ENCODE assay signal across 23 mouse cellular contexts in the genomic region with DNA sequence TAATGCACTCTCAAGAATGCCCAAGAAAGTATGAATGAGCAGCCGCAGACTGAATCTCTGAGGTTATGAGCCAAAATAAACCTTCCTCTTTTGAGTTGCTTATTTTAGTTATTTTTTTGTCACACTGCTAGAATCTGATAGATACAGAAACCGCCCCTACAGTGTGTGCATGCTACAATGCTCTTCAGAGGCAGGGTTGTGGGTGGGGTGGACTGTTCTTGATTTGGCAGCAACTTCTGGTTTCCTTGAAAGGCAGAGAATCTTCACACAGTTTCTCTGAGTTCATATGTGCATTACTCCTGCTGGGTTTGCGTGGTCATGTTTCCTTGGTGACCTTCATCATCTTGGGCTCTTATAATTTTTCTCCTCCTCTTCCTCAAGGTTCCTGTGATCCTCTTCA. TPM values are rescaled to one million over a fixed set of nuclear protein-coding genes. Genes with fewer than 3 reads are reported as not detected.
DNase-seq lines count a peak whose midpoint lies in the region; ATAC-seq lines count a peak whose summit lies in the region.
"Had no signal": no experiment of that assay in that cellular context is flagged by ENCODE, and none has a peak within 500 bp of the region (broad histone marks: within the 10 kb centered on the region; RNA-seq: fewer than 3 reads in every experiment).

No protein-coding gene starts in this region.

- no peaks in the 10 kb centered on the region for H3K27me3 ChIP-seq in forebrain, embryonic 12.5 days
- H3K27me3 ChIP-seq: heart, embryonic 15.5 days; limb, embryonic 13.5 days; liver, embryonic 15.5 days; midbrain, embryonic 12.5 days had no signal

- no peak overlapping the region for H3K27ac ChIP-seq in forebrain, embryonic 12.5 days
- H3K27ac ChIP-seq: heart, embryonic 15.5 days; hindbrain, embryonic 14.5 days; limb, embryonic 13.5 days; liver, embryonic 15.5 days; midbrain, embryonic 12.5 days had no signal

- H3K9ac ChIP-seq in forebrain, embryonic 12.5 days: no peak overlapping the region
- H3K9ac ChIP-seq: heart, embryonic 15.5 days; hindbrain, embryonic 14.5 days; limb, embryonic 13.5 days; liver, embryonic 15.5 days; midbrain, embryonic 12.5 days had no signal

- intact Hi-C loops in heart, postnatal 25 days (cut with DNase I): no loop called here

- H3K4me1 ChIP-seq in forebrain, embryonic 12.5 days: no peaks in the 10 kb centered on the region
- H3K4me1 ChIP-seq: heart, embryonic 15.5 days; limb, embryonic 13.5 days; liver, embryonic 15.5 days; midbrain, embryonic 12.5 days had no signal

- peak; percentile 73 for DNase-seq in heart, adult 11 months
- DNase-seq in heart, postnatal 4 days: no peak
- peak; percentile 71 to 73 for DNase-seq in spleen, postnatal 36 days (ENCODE audit: low spot score in 2 of 2)
- no peak for DNase-seq in spleen, postnatal 4 days (ENCODE audit: low spot score in 2 of 2)
- peak; percentile 55 for DNase-seq in telencephalon, adult 2 months (ENCODE audit: low read depth, low spot score)
- no peak for DNase-seq in heart, postnatal 25 days (ENCODE audit: low spot score)
- DNase-seq: adrenal gland, postnatal 10 days; cerebellum, adult 9-11 months; embryo, embryonic 11 days; gastrocnemius, postnatal 36 days; kidney, adult 11 months; kidney, postnatal 25 days; layer of hippocampus, adult 9-11 months; lung, postnatal 14 days; thymus, adult 18-20 months had no signal

- 91% methylated on average over 3 of the region's 3 CpGs for WGBS in forebrain, embryonic 12.5 days

- H3K4me2 ChIP-seq in forebrain, embryonic 12.5 days: no peak overlapping the region
- H3K4me2 ChIP-seq: heart, embryonic 15.5 days; hindbrain, embryonic 14.5 days; limb, embryonic 13.5 days; liver, embryonic 15.5 days; midbrain, embryonic 12.5 days had no signal

- H3K4me3 ChIP-seq in forebrain, embryonic 12.5 days (replicated peaks): no peak overlapping the region
- H3K4me3 ChIP-seq: heart, embryonic 15.5 days; limb, embryonic 13.5 days; liver, embryonic 15.5 days; midbrain, embryonic 12.5 days had no signal

- ATAC-seq in megakaryocyte progenitor cell, adult 5-6 weeks (replicated peaks; ENCODE audit: poor library complexity): peak; percentile 48
- no peak for ATAC-seq in forebrain, embryonic 12.5 days (ENCODE audit: low FRiP score)

- no peaks in the 10 kb centered on the region for H3K9me3 ChIP-seq in forebrain, embryonic 12.5 days
- H3K9me3 ChIP-seq: G1E; heart, embryonic 15.5 days; limb, embryonic 13.5 days; liver, embryonic 15.5 days; midbrain, embryonic 12.5 days had no signal

- H3K36me3 ChIP-seq in forebrain, embryonic 12.5 days (replicated peaks): no peaks in the 10 kb centered on the region
- H3K36me3 ChIP-seq: G1E; heart, embryonic 15.5 days; limb, embryonic 13.5 days; liver, embryonic 15.5 days; midbrain, embryonic 12.5 days had no signal

RNA-seq across cellular contexts. Expression of a gene that starts 10.2 kb away (rescaled TPM):
- total RNA-seq in heart, postnatal 4 days (2021): not detected
- 0.37 TPM in 1 of 2 replicates, not detected in the other for total RNA-seq in megakaryocyte progenitor cell, adult 5-6 weeks (2015)
- not detected in 2 replicates for total RNA-seq in megakaryocyte progenitor cell, adult 5-6 weeks (2017)
- polyA plus RNA-seq in forebrain, embryonic 12.5 days (2016; fragmentation: Nextera tagmentation; extraction: Ambion mirVana): 0.98 and 0.99 TPM in 2 replicates
- not detected for total RNA-seq in heart, postnatal 25 days (2021)
- total RNA-seq: G1E; gastrocnemius, postnatal 36 days had no signal
- polyA plus RNA-seq: G1E; liver, embryonic 15.5 days had no signal

RNA-seq across cellular contexts. Expression of a gene that starts 40.9 kb away (rescaled TPM):
- under 1 TPM; 0.26 to 0.99 TPM for total RNA-seq in heart, postnatal 4 days (2021)
- total RNA-seq in megakaryocyte progenitor cell, adult 5-6 weeks (2015): not detected in 2 replicates
- total RNA-seq in megakaryocyte progenitor cell, adult 5-6 weeks (2017): not detected in 2 replicates
- polyA plus RNA-seq in forebrain, embryonic 12.5 days (2016; fragmentation: Nextera tagmentation; extraction: Ambion mirVana): 0.05 TPM in 1 of 2 replicates, not detected in the other
- total RNA-seq in heart, postnatal 25 days (2021): under 1 TPM in 1 of 2 experiments, not detected in 1; 0.20 TPM
- total RNA-seq: adrenal gland, postnatal 10 days; gastrocnemius, postnatal 36 days had no signal
- polyA plus RNA-seq: G1E; limb, embryonic 13.5 days; liver, embryonic 15.5 days had no signal

Comparison
In these comparisons a context has a peak if more than half of its experiments do, and no peak if none do; other contexts are left out.
1. DNase-seq: peak in heart, adult 11 months (single experiment), spleen, postnatal 36 days (2 of 2) and telencephalon, adult 2 months (single experiment); none in heart, postnatal 4 days (single experiment), spleen, postnatal 4 days (0 of 2) and heart, postnatal 25 days (single experiment).